Mouse (Mus musculus): ENCODE measurements around the gene Ctf2. TPM values are rescaled to one million over a fixed set of nuclear protein-coding genes. Genes with fewer than 3 reads are reported as not detected.
A peak's percentile ranks its signal among the peaks of the same experiment; 100 is the strongest.

Ctf2 gene
- polyA plus RNA-seq, 2 experiments, result 0.03 to 0.34 TPM

- Histone ChIP-seq H3K9ac (ENCODE audit: low read depth, low read length, severe bottlenecking) (peak within 1 kb of the TSS; percentile 72), H3K4me2 (replicated peaks; ENCODE audit: low read depth, low read length, severe bottlenecking) (peak within 1 kb of the TSS; percentile 55), H3K27me3 (ENCODE audit: control insufficient read depth, insufficient read depth, low read length) (no peaks in the 10 kb centered on the region), H3K27ac (replicated peaks; ENCODE audit: low read depth, low read length) (peak within 1 kb of the TSS; percentile 86), H3K4me3 (replicated peaks; ENCODE audit: low read length) (peak within 1 kb of the TSS; percentile 88), H3K4me1 (ENCODE audit: control insufficient read depth, insufficient read depth, low read length) (peaks cover 10% of the 10 kb centered on the region; the same call in 1 of the 2 replicates), H3K36me3 (ENCODE audit: control insufficient read depth, insufficient read depth, low read length) (peaks cover 16% of the 10 kb centered on the region), H3K9me3 (ENCODE audit: control insufficient read depth, low read length) (no peaks in the 10 kb centered on the region)
- WGBS, result under 1% methylated on average over 26 of the region's 26 CpGs
- TF ChIP-seq POLR2A (IDR thresholded peaks at IDR 0.05; ENCODE audit: borderline replicate concordance, extremely low read depth, insufficient read depth, insufficient read length), result no peak
- DNase-seq (ENCODE audit: low spot score) (peak; percentile 84), ATAC-seq (ENCODE audit: low FRiP score, low read depth) (no peak)
Observed at GRCm38 (mm10) chr7:127744366-127745045, 12.5 kb upstream of the Ctf2 start, which contains the start of gene Fbxl19. TSS of gene Fbxl19 (plus strand) at chr7:127744543.

DNA sequence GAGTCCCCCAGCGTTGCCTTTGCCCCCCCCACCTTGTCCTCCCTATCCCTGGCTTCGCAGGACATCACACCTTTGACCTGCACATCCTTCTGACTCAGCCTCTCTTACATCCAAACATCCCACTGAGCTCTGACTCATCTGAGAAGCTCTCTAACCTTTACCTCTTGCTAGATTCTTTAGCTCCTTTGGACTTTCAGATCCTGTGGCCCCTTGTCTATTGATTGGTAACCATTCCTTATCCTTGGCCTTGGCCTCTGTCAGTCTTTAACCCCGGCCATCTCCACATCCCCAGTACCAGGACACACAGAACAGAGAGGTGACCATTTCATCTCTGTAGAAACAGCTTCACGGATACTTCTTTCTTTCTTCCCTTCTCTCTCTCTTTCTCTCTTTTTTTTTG is 1.8 kb downstream of the Ctf2 start:
- Histone ChIP-seq H3K4me3 (replicated peaks; ENCODE audit: low read length) (no peak overlapping the region), H3K36me3 (ENCODE audit: control insufficient read depth, insufficient read depth, low read length) (no peaks in the 10 kb centered on the region), H3K9me3 (ENCODE audit: control insufficient read depth, low read length) (no peaks in the 10 kb centered on the region), H3K4me1 (ENCODE audit: control insufficient read depth, insufficient read depth, low read length) (no peaks in the 10 kb centered on the region), H3K27me3 (ENCODE audit: control insufficient read depth, insufficient read depth, low read length) (no peaks in the 10 kb centered on the region), H3K27ac (replicated peaks; ENCODE audit: low read depth, low read length) (no peak overlapping the region), H3K9ac (ENCODE audit: low read depth, low read length, severe bottlenecking) (no peak overlapping the region), H3K4me2 (replicated peaks; ENCODE audit: low read depth, low read length, severe bottlenecking) (no peak overlapping the region)
- ATAC-seq (ENCODE audit: low FRiP score, low read depth), result no peak
- TF ChIP-seq POLR2A (IDR thresholded peaks at IDR 0.05; ENCODE audit: borderline replicate concordance, extremely low read depth, insufficient read depth, insufficient read length), result no peak
- DNase-seq (ENCODE audit: low spot score), result no peak
- 62% methylated on average over 4 of the region's 4 CpGs for WGBS

GRCm38 (mm10) chr7:127727898-127728297 is 4.1 kb downstream of the Ctf2 start:
- H3K27ac ChIP-seq (replicated peaks; ENCODE audit: low read depth, low read length), result no peak overlapping the region
- no peaks in the 10 kb centered on the region for H3K4me1 ChIP-seq (ENCODE audit: control insufficient read depth, insufficient read depth, low read length)
- no peak overlapping the region for H3K4me3 ChIP-seq (replicated peaks; ENCODE audit: low read length)
- H3K27me3 ChIP-seq (ENCODE audit: control insufficient read depth, insufficient read depth, low read length), result no peaks in the 10 kb centered on the region
- DNase-seq (ENCODE audit: low spot score) (no peak), ATAC-seq (ENCODE audit: low FRiP score, low read depth) (no peak)
- 84% methylated on average over 7 of the region's 7 CpGs for WGBS
- no peak overlapping the region for H3K4me2 ChIP-seq (replicated peaks; ENCODE audit: low read depth, low read length, severe bottlenecking)
- H3K9ac ChIP-seq (ENCODE audit: low read depth, low read length, severe bottlenecking), result no peak overlapping the region
- TF ChIP-seq POLR2A (IDR thresholded peaks at IDR 0.05; ENCODE audit: borderline replicate concordance, extremely low read depth, insufficient read depth, insufficient read length), result no peak
- H3K9me3 ChIP-seq (ENCODE audit: control insufficient read depth, low read length), result no peaks in the 10 kb centered on the region
- H3K36me3 ChIP-seq (ENCODE audit: control insufficient read depth, insufficient read depth, low read length), result no peaks in the 10 kb centered on the region

DNA sequence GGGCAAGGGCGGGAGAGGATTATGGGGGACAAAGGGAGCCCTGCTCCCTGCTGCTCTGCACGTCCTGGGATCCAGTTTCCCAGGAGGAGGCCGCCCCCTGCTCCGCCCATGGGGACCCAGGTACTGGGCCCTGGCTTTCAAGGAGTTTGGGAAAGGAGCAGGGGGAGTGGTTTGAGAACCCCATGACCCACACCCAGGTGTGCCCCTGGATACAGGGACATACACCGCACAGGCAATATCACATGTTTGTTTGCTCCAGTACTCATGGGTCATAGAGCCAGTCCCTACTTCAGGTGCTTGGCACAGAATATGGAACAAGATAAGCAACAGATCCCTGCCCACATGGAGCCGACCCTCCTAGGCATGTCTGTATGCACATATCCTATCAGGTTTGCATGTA is 6.0 kb downstream of the Ctf2 start:
- no peak for ATAC-seq (ENCODE audit: low FRiP score, low read depth)
- no peaks in the 10 kb centered on the region for H3K9me3 ChIP-seq (ENCODE audit: control insufficient read depth, low read length)

GRCm38 (mm10) chr7:127725490-127725889 is 6.5 kb downstream of the Ctf2 start:
- H3K9me3 ChIP-seq (ENCODE audit: control insufficient read depth, low read length), result no peaks in the 10 kb centered on the region
- DNase-seq (ENCODE audit: low spot score) (no peak), ATAC-seq (ENCODE audit: low FRiP score, low read depth) (no peak)
- WGBS, result 60% methylated on average over 2 of the region's 2 CpGs
- no peaks in the 10 kb centered on the region for H3K4me1 ChIP-seq (ENCODE audit: control insufficient read depth, insufficient read depth, low read length)
- H3K4me2 ChIP-seq (replicated peaks; ENCODE audit: low read depth, low read length, severe bottlenecking), result no peak overlapping the region
- TF ChIP-seq POLR2A (IDR thresholded peaks at IDR 0.05; ENCODE audit: borderline replicate concordance, extremely low read depth, insufficient read depth, insufficient read length), result no peak
- H3K4me3 ChIP-seq (replicated peaks; ENCODE audit: low read length), result no peak overlapping the region
- no peak overlapping the region for H3K27ac ChIP-seq (replicated peaks; ENCODE audit: low read depth, low read length)
- H3K9ac ChIP-seq (ENCODE audit: low read depth, low read length, severe bottlenecking), result no peak overlapping the region
- no peaks in the 10 kb centered on the region for H3K36me3 ChIP-seq (ENCODE audit: control insufficient read depth, insufficient read depth, low read length)
- H3K27me3 ChIP-seq (ENCODE audit: control insufficient read depth, insufficient read depth, low read length), result no peaks in the 10 kb centered on the region

More for the DNA sequence above, 6.0 kb downstream of the Ctf2 start:
- Histone ChIP-seq H3K4me2 (replicated peaks; ENCODE audit: low read depth, low read length, severe bottlenecking) (no peak overlapping the region), H3K27me3 (ENCODE audit: control insufficient read depth, insufficient read depth, low read length) (no peaks in the 10 kb centered on the region), H3K9ac (ENCODE audit: low read depth, low read length, severe bottlenecking) (no peak overlapping the region), H3K4me3 (replicated peaks; ENCODE audit: low read length) (no peak overlapping the region), H3K36me3 (ENCODE audit: control insufficient read depth, insufficient read depth, low read length) (no peaks in the 10 kb centered on the region), H3K27ac (replicated peaks; ENCODE audit: low read depth, low read length) (no peak overlapping the region), H3K4me1 (ENCODE audit: control insufficient read depth, insufficient read depth, low read length) (no peaks in the 10 kb centered on the region)
- WGBS, result 64% methylated on average over 6 of the region's 6 CpGs
- no peak for TF ChIP-seq POLR2A (IDR thresholded peaks at IDR 0.05; ENCODE audit: borderline replicate concordance, extremely low read depth, insufficient read depth, insufficient read length)
- DNase-seq (ENCODE audit: low spot score), result no peak
